Mouse (Mus musculus): ENCODE data around the gene Tmem160. TPM values are rescaled to one million over a fixed set of nuclear protein-coding genes. Genes with fewer than 3 reads are reported as not detected.

Gene Tmem160
- polyA plus RNA-seq, 1 experiment from 2014 or later: 54.4 TPM

DNA sequence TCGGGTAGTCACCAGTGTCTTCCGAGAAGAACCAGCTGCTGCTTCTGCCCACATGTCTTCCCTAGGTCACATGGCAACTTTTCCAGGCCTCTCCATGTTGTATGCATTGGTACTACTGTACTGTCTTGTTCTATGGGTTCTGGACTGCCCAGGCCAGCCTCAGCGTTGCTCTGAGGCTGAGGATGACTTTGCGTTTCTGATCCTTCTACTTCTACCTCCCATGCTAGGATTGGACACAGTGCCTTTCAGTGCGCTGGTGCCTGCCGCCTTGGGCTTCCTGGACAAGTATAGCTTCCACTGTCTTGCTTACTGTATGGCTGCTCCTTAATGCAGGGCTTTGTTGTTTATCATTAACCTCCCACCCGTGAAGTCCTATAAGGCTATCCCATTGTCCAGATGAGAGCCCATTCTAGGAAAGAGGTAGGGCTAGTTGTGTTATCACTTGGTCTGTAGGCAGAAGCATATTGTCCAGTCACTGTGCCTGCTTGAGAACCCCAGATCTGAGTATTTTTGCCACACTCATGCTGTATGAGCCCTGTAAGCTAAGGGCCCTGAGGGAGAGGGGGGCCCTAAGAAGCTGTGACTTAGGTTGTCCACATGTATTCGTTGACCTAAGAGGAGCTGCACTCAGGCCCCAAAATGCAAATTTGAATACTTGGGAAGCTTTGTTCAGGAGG, 40.2 kb upstream of the Tmem160 start:
- H3K4me2 ChIP-seq: peak overlapping the region; percentile 16
- H3K4me1 ChIP-seq (replicated peaks; ENCODE audit: control insufficient read depth, insufficient read depth, low read length): peaks cover 32% of the 10 kb centered on the region
- peak overlapping the region; percentile 49; the same call in 1 of the 2 replicates for H3K9ac ChIP-seq (ENCODE audit: low read depth, low read length)
- 65% methylated on average over 8 of the region's 8 CpGs for WGBS
- DNase-seq (ENCODE audit: low spot score): no peak
- H3K9me3 ChIP-seq (ENCODE audit: control insufficient read depth, low read length): no peaks in the 10 kb centered on the region
- peak overlapping the region; percentile 86 for H3K27ac ChIP-seq (ENCODE audit: low read depth, low read length)
- H3K27me3 ChIP-seq (replicated peaks; ENCODE audit: control insufficient read depth, insufficient read depth, low read length): no peaks in the 10 kb centered on the region
- peak; percentile 73 for ATAC-seq (replicated peaks; ENCODE audit: low FRiP score)
- no peak overlapping the region for H3K4me3 ChIP-seq (ENCODE audit: low read depth, low read length)
- peaks cover 12% of the 10 kb centered on the region; the same call in 1 of the 2 replicates for H3K36me3 ChIP-seq (ENCODE audit: control insufficient read depth, insufficient read depth, low read length)

DNA sequence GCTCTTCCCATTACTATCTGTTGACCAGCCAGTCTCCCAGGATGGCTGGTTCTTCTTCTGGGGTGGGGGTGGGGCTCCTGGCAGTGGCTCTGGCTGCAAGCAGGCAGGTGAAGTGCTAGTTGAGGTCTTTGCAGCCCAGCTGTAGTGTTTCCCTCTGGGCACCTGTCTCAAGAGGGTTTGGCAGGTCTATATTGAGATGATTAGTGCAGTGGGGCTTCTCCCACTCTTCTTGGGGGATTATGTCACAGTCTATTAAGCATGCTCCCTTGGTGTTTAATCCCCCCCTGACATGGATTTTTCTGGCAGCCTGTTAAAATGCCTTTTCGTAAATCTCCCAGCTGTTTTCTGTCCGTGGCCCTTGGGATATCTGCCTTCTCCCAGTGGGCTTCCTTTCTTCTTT, 39.6 kb upstream of the Tmem160 start:
- no peak for DNase-seq (ENCODE audit: low spot score)
- Histone ChIP-seq H3K4me1 (replicated peaks; ENCODE audit: control insufficient read depth, insufficient read depth, low read length) (peaks cover 27% of the 10 kb centered on the region), H3K9ac (ENCODE audit: low read depth, low read length) (no peak overlapping the region), H3K27ac (ENCODE audit: low read depth, low read length) (peak overlapping the region; percentile 86), H3K36me3 (ENCODE audit: control insufficient read depth, insufficient read depth, low read length) (peaks cover 18% of the 10 kb centered on the region; the same call in 1 of the 2 replicates), H3K9me3 (ENCODE audit: control insufficient read depth, low read length) (no peaks in the 10 kb centered on the region), H3K27me3 (replicated peaks; ENCODE audit: control insufficient read depth, insufficient read depth, low read length) (no peaks in the 10 kb centered on the region), H3K4me2 (peak overlapping the region; percentile 10; the same call in 1 of the 2 replicates), H3K4me3 (ENCODE audit: low read depth, low read length) (no peak overlapping the region)
- ATAC-seq (replicated peaks; ENCODE audit: low FRiP score): peak; percentile 5; the same call in 1 of the 2 replicates
- 83% methylated on average over 2 of the region's 2 CpGs for WGBS

GRCm38 (mm10) chr7:16415426-16415825, 37.2 kb upstream of the Tmem160 start:
- WGBS: 86% methylated on average over 3 of the region's 3 CpGs
- H3K27ac ChIP-seq (ENCODE audit: low read depth, low read length): peak overlapping the region; percentile 14; the same call in 1 of the 2 replicates
- H3K36me3 ChIP-seq (ENCODE audit: control insufficient read depth, insufficient read depth, low read length): peaks cover 35% of the 10 kb centered on the region
- DNase-seq (ENCODE audit: low spot score) (no peak), ATAC-seq (replicated peaks; ENCODE audit: low FRiP score) (no peak)
- no peak overlapping the region for H3K4me2 ChIP-seq
- H3K27me3 ChIP-seq (replicated peaks; ENCODE audit: control insufficient read depth, insufficient read depth, low read length): no peaks in the 10 kb centered on the region
- peak overlapping the region; percentile 39; the same call in 1 of the 2 replicates for H3K9ac ChIP-seq (ENCODE audit: low read depth, low read length)
- H3K4me3 ChIP-seq (ENCODE audit: low read depth, low read length): no peak overlapping the region
- H3K9me3 ChIP-seq (ENCODE audit: control insufficient read depth, low read length): no peaks in the 10 kb centered on the region
- H3K4me1 ChIP-seq (replicated peaks; ENCODE audit: control insufficient read depth, insufficient read depth, low read length): peaks cover 22% of the 10 kb centered on the region

GRCm38 (mm10) chr7:16417141-16417771, 35.3 kb upstream of the Tmem160 start:
- no peak for ATAC-seq (replicated peaks; ENCODE audit: low FRiP score)
- WGBS: 89% methylated on average over 10 of the region's 10 CpGs

GRCm38 (mm10) chr7:16418713-16419112, 33.9 kb upstream of the Tmem160 start:
- no peak overlapping the region for H3K27ac ChIP-seq (ENCODE audit: low read depth, low read length)

More at GRCm38 (mm10) chr7:16417141-16417771, 35.3 kb upstream of the Tmem160 start:
- no peak for DNase-seq (ENCODE audit: low spot score)
- Histone ChIP-seq H3K9me3 (ENCODE audit: control insufficient read depth, low read length) (no peaks in the 10 kb centered on the region), H3K4me3 (ENCODE audit: low read depth, low read length) (no peak overlapping the region), H3K4me2 (no peak overlapping the region), H3K27me3 (replicated peaks; ENCODE audit: control insufficient read depth, insufficient read depth, low read length) (no peaks in the 10 kb centered on the region), H3K9ac (ENCODE audit: low read depth, low read length) (no peak overlapping the region), H3K27ac (ENCODE audit: low read depth, low read length) (0 out of 2 replicates have a peak overlapping the region, but pooled peaks have one; percentile 5), H3K36me3 (ENCODE audit: control insufficient read depth, insufficient read depth, low read length) (peaks cover 48% of the 10 kb centered on the region), H3K4me1 (replicated peaks; ENCODE audit: control insufficient read depth, insufficient read depth, low read length) (peaks cover 9% of the 10 kb centered on the region)

DNA sequence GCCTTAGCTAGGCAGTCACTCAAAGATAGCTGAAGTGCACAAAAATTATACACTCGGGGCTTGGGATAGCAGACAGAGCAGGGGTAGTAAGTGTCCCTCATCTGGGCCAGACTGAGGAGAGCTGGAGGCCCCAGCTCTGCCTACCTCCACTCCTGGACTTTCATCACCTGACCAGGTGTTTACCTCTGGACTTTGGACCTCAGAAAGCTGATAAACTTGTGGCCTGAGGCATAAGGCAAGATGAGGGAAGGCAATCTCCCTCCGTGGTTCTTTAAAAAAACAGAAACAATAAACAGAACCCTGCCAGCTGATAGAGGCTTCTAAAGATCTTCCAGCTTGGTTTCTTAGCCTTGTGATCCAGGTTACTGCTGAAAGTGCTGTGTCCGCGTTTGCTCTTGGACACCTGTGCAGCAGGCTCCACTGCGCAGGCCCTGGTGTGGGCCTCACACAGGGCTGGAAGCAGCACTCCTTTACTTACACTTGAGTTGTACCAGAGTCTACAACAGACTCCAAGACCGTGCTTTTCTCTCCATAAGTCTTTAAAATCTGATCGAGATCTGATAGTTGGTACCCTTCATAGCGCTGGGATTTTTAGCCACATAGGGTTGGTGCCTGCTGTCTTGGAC, 32.0 kb upstream of the Tmem160 start:
- no peak overlapping the region for H3K9ac ChIP-seq (ENCODE audit: low read depth, low read length)
- H3K4me2 ChIP-seq: no peak overlapping the region
- no peak overlapping the region for H3K27ac ChIP-seq (ENCODE audit: low read depth, low read length)
- DNase-seq (ENCODE audit: low spot score) (no peak), ATAC-seq (replicated peaks; ENCODE audit: low FRiP score) (no peak)
- H3K4me3 ChIP-seq (ENCODE audit: low read depth, low read length): no peak overlapping the region
- H3K4me1 ChIP-seq (replicated peaks; ENCODE audit: control insufficient read depth, insufficient read depth, low read length): no peaks in the 10 kb centered on the region
- peaks cover 72% of the 10 kb centered on the region for H3K36me3 ChIP-seq (ENCODE audit: control insufficient read depth, insufficient read depth, low read length)
- no peaks in the 10 kb centered on the region for H3K27me3 ChIP-seq (replicated peaks; ENCODE audit: control insufficient read depth, insufficient read depth, low read length)
- H3K9me3 ChIP-seq (ENCODE audit: control insufficient read depth, low read length): no peaks in the 10 kb centered on the region
- 91% methylated on average over 8 of the region's 8 CpGs for WGBS

More at GRCm38 (mm10) chr7:16418713-16419112, 33.9 kb upstream of the Tmem160 start:
- H3K4me2 ChIP-seq: no peak overlapping the region
- H3K4me1 ChIP-seq (replicated peaks; ENCODE audit: control insufficient read depth, insufficient read depth, low read length): no peaks in the 10 kb centered on the region
- DNase-seq (ENCODE audit: low spot score) (no peak), ATAC-seq (replicated peaks; ENCODE audit: low FRiP score) (no peak)
- no peaks in the 10 kb centered on the region for H3K27me3 ChIP-seq (replicated peaks; ENCODE audit: control insufficient read depth, insufficient read depth, low read length)
- H3K4me3 ChIP-seq (ENCODE audit: low read depth, low read length): no peak overlapping the region
- H3K9ac ChIP-seq (ENCODE audit: low read depth, low read length): no peak overlapping the region
- peaks cover 54% of the 10 kb centered on the region for H3K36me3 ChIP-seq (ENCODE audit: control insufficient read depth, insufficient read depth, low read length)
- 85% methylated on average over 5 of the region's 5 CpGs for WGBS
- H3K9me3 ChIP-seq (ENCODE audit: control insufficient read depth, low read length): no peaks in the 10 kb centered on the region

DNA sequence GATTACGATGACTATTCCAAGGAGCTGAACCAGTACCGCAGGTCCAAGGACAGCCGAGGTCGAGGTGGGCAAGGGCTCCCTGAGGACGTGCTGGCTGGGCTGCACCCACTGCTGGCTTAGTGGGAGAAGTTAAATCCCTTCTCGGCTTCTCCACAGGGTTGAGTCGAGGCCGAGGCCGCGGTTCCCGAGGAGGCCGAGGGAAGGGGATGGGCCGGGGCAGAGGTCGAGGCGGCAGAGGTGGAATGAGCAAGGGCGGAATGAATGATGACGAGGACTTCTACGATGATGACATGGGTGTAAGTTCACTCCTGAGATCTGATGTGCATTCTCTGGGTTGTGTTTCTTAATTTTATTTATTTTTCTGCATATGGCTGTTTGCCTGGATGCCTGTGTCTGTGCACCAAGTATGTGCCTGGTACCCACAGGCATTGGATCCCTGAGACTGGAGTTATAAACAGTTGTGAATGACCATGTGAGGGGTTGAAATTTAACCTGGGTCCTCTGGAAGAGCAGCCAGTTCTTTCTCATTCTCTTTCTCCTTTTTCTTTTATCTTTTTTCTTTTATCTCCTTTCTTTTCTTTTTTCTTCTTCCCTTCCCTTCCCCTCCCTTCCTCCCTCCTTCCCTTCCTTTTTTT, 30.2 kb upstream of the Tmem160 start:
- no peak overlapping the region for H3K4me3 ChIP-seq (ENCODE audit: low read depth, low read length)
- H3K9ac ChIP-seq (ENCODE audit: low read depth, low read length): no peak overlapping the region
- no peak overlapping the region for H3K4me2 ChIP-seq
- peaks cover 75% of the 10 kb centered on the region for H3K36me3 ChIP-seq (ENCODE audit: control insufficient read depth, insufficient read depth, low read length)
- no peaks in the 10 kb centered on the region for H3K9me3 ChIP-seq (ENCODE audit: control insufficient read depth, low read length)
- no peaks in the 10 kb centered on the region for H3K27me3 ChIP-seq (replicated peaks; ENCODE audit: control insufficient read depth, insufficient read depth, low read length)
- ATAC-seq (replicated peaks; ENCODE audit: low FRiP score) (no peak), DNase-seq (ENCODE audit: low spot score) (no peak)
- 87% methylated on average over 18 of the region's 18 CpGs for WGBS
- no peak overlapping the region for H3K27ac ChIP-seq (ENCODE audit: low read depth, low read length)
- H3K4me1 ChIP-seq (replicated peaks; ENCODE audit: control insufficient read depth, insufficient read depth, low read length): no peaks in the 10 kb centered on the region

DNA sequence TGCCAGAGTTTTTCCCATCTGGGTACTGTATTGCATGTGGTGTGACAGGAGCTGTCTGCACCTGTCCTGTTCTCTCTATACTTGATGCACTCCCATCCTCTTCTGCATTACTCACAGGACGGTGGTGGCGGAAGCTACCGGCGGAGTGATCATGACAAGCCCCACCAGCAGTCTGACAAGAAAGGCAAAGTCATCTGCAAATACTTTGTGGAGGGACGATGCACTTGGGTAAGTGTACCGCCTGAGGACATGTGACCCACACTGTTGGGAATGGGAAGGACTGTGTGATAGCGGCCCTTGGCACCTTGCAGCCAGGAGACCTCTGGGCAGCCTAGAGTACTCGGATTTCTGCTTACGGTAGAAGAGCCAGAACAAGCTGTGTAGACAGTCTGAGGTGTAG, 28.8 kb upstream of the Tmem160 start:
- peaks cover 69% of the 10 kb centered on the region for H3K36me3 ChIP-seq (ENCODE audit: control insufficient read depth, insufficient read depth, low read length)
- no peak overlapping the region for H3K4me3 ChIP-seq (ENCODE audit: low read depth, low read length)
- no peak overlapping the region for H3K27ac ChIP-seq (ENCODE audit: low read depth, low read length)
- WGBS: 92% methylated on average over 9 of the region's 9 CpGs
- DNase-seq (ENCODE audit: low spot score): no peak
- no peaks in the 10 kb centered on the region for H3K27me3 ChIP-seq (replicated peaks; ENCODE audit: control insufficient read depth, insufficient read depth, low read length)
- no peaks in the 10 kb centered on the region for H3K4me1 ChIP-seq (replicated peaks; ENCODE audit: control insufficient read depth, insufficient read depth, low read length)
- no peak for ATAC-seq (replicated peaks; ENCODE audit: low FRiP score)
- H3K4me2 ChIP-seq: no peak overlapping the region
- H3K9me3 ChIP-seq (ENCODE audit: control insufficient read depth, low read length): no peaks in the 10 kb centered on the region
- H3K9ac ChIP-seq (ENCODE audit: low read depth, low read length): no peak overlapping the region

Data from liver, embryonic 11.5 days (tissue).